Mouse (Mus musculus) CH12.LX (cell line): ENCODE measurements around the gene Rcvrn.

Experiments
- CTCF ChIP-seq, 2 experiments: IDR thresholded peaks in 1 of 2; conservative IDR thresholded peaks in 1 of 2; 2 replicates each; pipeline ENCODE4 v1.5.1; 2011 to 2012; ENCODE audit warnings: low read depth in 2 of 2, low read length in 2 of 2, improper control_type of control experiment in 1 of 2, inconsistent platforms in 1 of 2, mild to moderate bottlenecking in 1 of 2, moderate library complexity in 1 of 2
- ELF1 ChIP-seq: IDR thresholded peaks from 2 replicates; pipeline ENCODE4 v1.6.1; 2014; ENCODE audit warnings: low read depth, mild to moderate bottlenecking, inconsistent platforms, low read length, improper control_type of control experiment
- POLR2A ChIP-seq: IDR thresholded peaks from 2 replicates; pipeline ENCODE4 v1.6.1; 2011; ENCODE audit warnings: low read depth, mild to moderate bottlenecking, improper control_type of control experiment, low read length

- no peak for TF ChIP-seq CTCF (conservative IDR thresholded peaks at IDR 0.05 in 1 of 2, IDR thresholded peaks at IDR 0.05 in 1 of 2; ENCODE audit: low read depth in 2 of 2, low read length in 2 of 2)
- TF ChIP-seq POLR2A, result no peak
- no peak for TF ChIP-seq ELF1
These were observed 30.9 kb upstream of the Rcvrn start for GRCm38 (mm10) chr11:67664261-67664660.
